Mouse (Mus musculus): ENCODE data around the gene Zic2. TPM values are rescaled to one million over a fixed set of nuclear protein-coding genes. Genes with fewer than 3 reads are reported as not detected.

Gene Zic2
- total and polyA plus RNA-seq, 2 experiments = not detected

DNA sequence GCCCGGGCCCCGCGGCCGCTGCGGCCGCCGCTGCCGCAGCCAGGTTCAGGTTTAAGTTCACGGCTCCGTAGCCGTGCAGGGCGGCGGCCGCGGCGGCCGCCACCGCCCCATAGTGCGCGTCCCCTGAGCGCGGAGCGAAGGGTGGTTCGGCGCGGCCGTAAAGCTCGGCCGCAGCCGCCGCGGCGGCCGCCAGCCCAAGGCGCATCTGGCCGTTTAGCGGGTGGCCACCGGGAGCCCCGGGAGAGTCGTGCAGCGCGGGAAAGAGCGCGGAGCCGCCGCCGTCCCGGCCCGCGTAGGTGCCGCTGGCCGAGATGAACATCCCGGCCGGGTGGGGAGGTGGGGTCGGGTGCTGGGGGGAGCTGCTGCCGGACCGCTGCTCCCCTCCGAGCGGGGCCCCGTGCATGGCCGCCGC lies 10.9 kb upstream of the Zic2 start:
- whole genome bisulfite sequencing = under 1% methylated on average over 57 of the region's 62 CpGs
- TF ChIP-seq POLR2A (IDR thresholded peaks at IDR 0.05; ENCODE audit: extremely low read depth, insufficient read depth, low read length) (no peak), CTCF (IDR thresholded peaks at IDR 0.05; ENCODE audit: low read depth, low read length) (no peak)

DNA sequence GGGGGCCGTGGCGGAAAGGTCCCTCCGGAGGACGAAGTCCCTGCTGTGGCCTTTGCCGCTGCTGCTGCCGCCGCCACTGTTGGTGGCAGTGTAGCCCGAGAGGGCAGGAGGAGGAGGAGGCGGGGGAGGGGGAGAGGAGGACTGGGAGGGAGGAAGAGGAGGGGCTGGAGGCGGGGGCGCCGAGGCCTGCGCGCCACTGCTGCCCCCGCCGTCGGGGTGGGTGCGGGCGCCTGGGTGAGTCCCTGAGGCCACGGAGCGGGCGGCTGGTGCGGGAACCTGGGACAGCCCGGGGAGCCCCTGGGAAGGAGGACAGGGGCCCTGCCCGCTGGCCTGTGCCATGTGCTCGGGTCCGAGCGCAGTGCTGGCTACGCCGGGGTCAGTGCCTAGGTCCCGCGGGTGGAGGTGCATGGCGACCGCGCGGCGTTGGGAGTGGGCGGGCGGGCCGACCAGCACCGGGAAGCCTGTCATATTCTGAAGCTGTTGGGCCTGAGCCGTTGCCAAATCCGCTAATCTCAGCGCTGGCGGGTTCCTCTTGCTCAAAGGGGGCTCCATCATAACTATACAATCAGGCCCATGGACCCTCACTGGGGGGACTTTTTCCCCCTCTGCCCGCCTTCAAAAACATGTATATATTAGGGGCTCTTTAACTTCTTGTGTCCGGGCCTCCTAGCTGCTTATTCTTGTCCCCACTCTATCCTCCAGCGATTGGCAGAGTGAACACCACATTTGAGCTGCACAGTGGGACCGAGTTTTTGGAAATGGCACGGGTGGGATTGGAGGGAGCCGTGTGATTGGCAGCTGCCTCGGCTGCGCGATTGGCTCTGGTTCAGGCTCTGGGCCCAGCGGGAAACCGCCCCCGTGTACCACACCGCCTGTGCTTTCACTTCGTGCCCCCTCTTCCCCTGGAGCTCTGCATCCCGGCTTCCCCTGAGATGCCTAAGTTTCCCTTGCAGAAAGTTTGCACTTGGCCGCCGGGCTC lies 10.2 kb upstream of the Zic2 start, which contains the start of gene Zic5:
Gene Zic5, minus strand, starts transcription at position 915 of the 979 bp plus-strand sequence.
- Histone ChIP-seq H3K9ac (ENCODE audit: low read depth, low read length) (peak within 1 kb of the TSS; percentile 25), H3K27me3 (ENCODE audit: control insufficient read depth, insufficient read depth, low read length) (peaks cover 22% of the 10 kb centered on the region), H3K27ac (replicated peaks; ENCODE audit: insufficient read depth, low read depth, low read length) (no peak within 1 kb of the TSS), H3K4me1 (ENCODE audit: control insufficient read depth, insufficient read depth, low read length) (peaks cover 5% of the 10 kb centered on the region; the same call in 1 of the 2 replicates), H3K4me3 (ENCODE audit: insufficient read depth, low read depth, low read length) (peak within 1 kb of the TSS; percentile 32; the same call in 1 of the 2 replicates), H3K36me3 (ENCODE audit: control insufficient read depth, insufficient read depth, low read length) (no peaks in the 10 kb centered on the region), H3K79me2 (ENCODE audit: control insufficient read depth, insufficient read depth, low read length) (no peaks in the 10 kb centered on the region)
- no peak for TF ChIP-seq POLR2A (IDR thresholded peaks at IDR 0.05; ENCODE audit: extremely low read depth, insufficient read depth, low read length)
- TF ChIP-seq CTCF (IDR thresholded peaks at IDR 0.05; ENCODE audit: low read depth, low read length) = no peak
- 2% methylated on average over 54 of the region's 62 CpGs for WGBS
- DNase-seq (ENCODE audit: extremely low read depth, low read depth, low spot score) = no peak

More for the DNA sequence above, 10.9 kb upstream of the Zic2 start:
- Histone ChIP-seq H3K9ac (ENCODE audit: low read depth, low read length) (peak overlapping the region; percentile 25), H3K27me3 (ENCODE audit: control insufficient read depth, insufficient read depth, low read length) (peaks cover 22% of the 10 kb centered on the region), H3K27ac (replicated peaks; ENCODE audit: insufficient read depth, low read depth, low read length) (no peak overlapping the region), H3K4me1 (ENCODE audit: control insufficient read depth, insufficient read depth, low read length) (peaks cover 5% of the 10 kb centered on the region; the same call in 1 of the 2 replicates), H3K4me3 (ENCODE audit: insufficient read depth, low read depth, low read length) (peak overlapping the region; percentile 32; the same call in 1 of the 2 replicates), H3K79me2 (ENCODE audit: control insufficient read depth, insufficient read depth, low read length) (no peaks in the 10 kb centered on the region), H3K36me3 (ENCODE audit: control insufficient read depth, insufficient read depth, low read length) (no peaks in the 10 kb centered on the region)
- DNase-seq (ENCODE audit: extremely low read depth, low read depth, low spot score) = no peak

DNA sequence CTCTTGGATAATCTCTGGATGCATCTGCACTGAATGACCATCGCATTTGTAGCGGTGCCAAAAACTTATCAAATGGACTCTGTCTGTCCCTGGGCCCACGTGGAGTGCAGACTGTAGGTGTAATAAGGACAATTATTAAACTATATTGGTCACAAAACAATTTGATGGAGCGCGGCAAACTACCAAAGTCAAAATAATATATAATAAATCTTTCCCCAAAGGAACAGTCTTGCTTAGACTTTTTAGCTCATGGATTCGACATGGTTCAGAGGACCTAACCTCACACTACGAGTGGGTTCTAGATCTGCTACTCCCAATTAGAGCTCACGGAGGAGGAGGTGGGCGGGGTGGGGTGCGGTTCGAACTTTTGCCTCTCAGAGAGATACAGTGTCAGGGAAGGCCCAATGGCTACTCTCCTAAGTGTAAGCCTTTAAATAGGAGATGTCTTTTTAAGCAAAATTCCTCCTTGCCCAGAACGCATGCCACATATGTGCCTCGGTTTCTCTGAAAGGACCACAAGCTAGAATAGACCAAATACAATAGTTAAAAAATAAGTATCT lies 9.2 kb upstream of the Zic2 start:
- 37% methylated on average over 13 of the region's 13 CpGs for WGBS
- H3K27me3 ChIP-seq (ENCODE audit: control insufficient read depth, insufficient read depth, low read length) = peaks cover 22% of the 10 kb centered on the region

DNA sequence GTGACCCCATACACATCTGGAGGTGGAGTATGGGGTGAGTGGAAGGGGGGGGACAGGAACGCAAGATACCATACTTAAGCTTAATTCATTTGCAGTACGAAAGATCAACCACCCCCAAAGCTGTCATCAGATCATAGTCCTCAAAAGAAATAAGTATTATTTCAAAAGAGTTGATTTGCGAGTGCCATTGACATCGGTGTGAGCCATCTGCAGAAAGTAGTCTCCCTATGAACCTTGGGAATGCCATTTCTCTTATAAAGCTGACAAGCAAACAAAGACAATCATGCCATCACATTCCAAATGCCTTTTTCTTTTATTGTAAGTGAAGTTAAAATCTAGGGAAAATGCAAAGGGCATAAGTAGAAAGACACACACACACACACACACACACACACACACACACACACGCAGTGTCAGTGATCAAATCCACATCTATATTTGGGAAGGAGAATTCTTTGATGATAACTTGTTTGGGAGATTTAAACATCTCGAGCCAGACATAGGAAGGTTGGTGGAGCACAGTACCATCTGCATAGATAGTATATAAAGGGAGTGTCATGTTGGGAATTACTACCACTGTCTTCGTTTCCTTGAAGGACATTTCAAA lies 8.4 kb upstream of the Zic2 start:
- no peak overlapping the region for H3K9ac ChIP-seq (ENCODE audit: low read depth, low read length)
- H3K27ac ChIP-seq (replicated peaks; ENCODE audit: insufficient read depth, low read depth, low read length) = no peak overlapping the region
- DNase-seq (ENCODE audit: extremely low read depth, low read depth, low spot score) = no peak
- H3K36me3 ChIP-seq (ENCODE audit: control insufficient read depth, insufficient read depth, low read length) = no peaks in the 10 kb centered on the region
- TF ChIP-seq POLR2A (IDR thresholded peaks at IDR 0.05; ENCODE audit: extremely low read depth, insufficient read depth, low read length) = no peak
- 61% methylated on average over 7 of the region's 7 CpGs for WGBS
- peaks cover 5% of the 10 kb centered on the region; the same call in 1 of the 2 replicates for H3K4me1 ChIP-seq (ENCODE audit: control insufficient read depth, insufficient read depth, low read length)
- H3K4me3 ChIP-seq (ENCODE audit: insufficient read depth, low read depth, low read length) = no peak overlapping the region
- peaks cover 22% of the 10 kb centered on the region for H3K27me3 ChIP-seq (ENCODE audit: control insufficient read depth, insufficient read depth, low read length)
- H3K79me2 ChIP-seq (ENCODE audit: control insufficient read depth, insufficient read depth, low read length) = no peaks in the 10 kb centered on the region

More for the DNA sequence above, 9.2 kb upstream of the Zic2 start:
- Histone ChIP-seq H3K9ac (ENCODE audit: low read depth, low read length) (no peak overlapping the region), H3K4me3 (ENCODE audit: insufficient read depth, low read depth, low read length) (no peak overlapping the region), H3K36me3 (ENCODE audit: control insufficient read depth, insufficient read depth, low read length) (no peaks in the 10 kb centered on the region), H3K4me1 (ENCODE audit: control insufficient read depth, insufficient read depth, low read length) (peaks cover 5% of the 10 kb centered on the region; the same call in 1 of the 2 replicates), H3K27ac (replicated peaks; ENCODE audit: insufficient read depth, low read depth, low read length) (no peak overlapping the region), H3K79me2 (ENCODE audit: control insufficient read depth, insufficient read depth, low read length) (no peaks in the 10 kb centered on the region)
- TF ChIP-seq CTCF (IDR thresholded peaks at IDR 0.05; ENCODE audit: low read depth, low read length) = no peak
- no peak for TF ChIP-seq POLR2A (IDR thresholded peaks at IDR 0.05; ENCODE audit: extremely low read depth, insufficient read depth, low read length)
- DNase-seq (ENCODE audit: extremely low read depth, low read depth, low spot score) = no peak

DNA sequence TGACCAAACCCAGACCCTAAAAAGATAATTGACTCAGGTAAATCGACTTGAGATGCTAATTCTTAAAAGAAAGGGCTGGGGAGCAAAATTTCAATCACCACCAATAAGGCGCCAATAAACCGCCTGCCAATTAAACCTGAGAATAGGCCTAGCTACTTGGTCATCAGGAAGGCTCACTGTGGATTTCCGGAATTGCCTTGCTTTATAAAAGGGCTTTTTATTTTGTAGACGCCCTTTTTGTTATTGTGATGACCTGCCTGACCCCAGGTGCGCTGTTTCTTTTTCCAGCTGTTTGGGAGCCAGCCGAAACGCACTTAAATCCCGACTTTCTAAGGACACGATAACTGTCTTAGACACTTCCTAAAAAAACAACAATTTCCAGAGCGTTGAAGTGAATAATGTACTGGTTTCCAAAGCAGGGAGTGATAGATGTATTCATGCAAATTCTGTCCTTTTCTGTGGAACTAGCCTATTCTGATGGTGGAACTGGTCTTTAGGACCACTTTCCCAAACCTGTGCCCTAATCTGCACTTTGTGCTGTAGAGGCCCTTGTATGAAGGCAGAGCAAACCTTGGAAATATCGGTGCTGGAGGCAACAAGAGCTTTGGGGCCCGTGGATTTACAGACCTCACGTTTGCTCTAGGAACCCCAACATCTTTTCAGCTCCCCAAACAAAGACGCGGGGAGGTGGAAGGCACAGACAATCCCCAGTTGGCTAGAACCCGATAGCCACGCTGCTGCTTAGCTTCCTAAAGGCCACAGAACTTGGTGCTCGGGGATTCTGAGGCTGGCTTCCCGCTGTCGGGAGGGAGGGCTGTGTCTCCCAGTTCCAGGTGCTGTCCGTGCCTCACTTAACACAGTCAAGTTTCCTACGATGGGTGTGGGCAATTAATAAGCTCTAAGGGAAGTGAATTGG lies 7.1 kb upstream of the Zic2 start:
- 11% methylated on average over 23 of the region's 23 CpGs for WGBS

More for the DNA sequence above, 7.1 kb upstream of the Zic2 start:
- H3K9ac ChIP-seq (ENCODE audit: low read depth, low read length) = no peak overlapping the region
- no peak overlapping the region for H3K27ac ChIP-seq (replicated peaks; ENCODE audit: insufficient read depth, low read depth, low read length)
- no peak for DNase-seq (ENCODE audit: extremely low read depth, low read depth, low spot score)
- peaks cover 5% of the 10 kb centered on the region; the same call in 1 of the 2 replicates for H3K4me1 ChIP-seq (ENCODE audit: control insufficient read depth, insufficient read depth, low read length)
- H3K4me3 ChIP-seq (ENCODE audit: insufficient read depth, low read depth, low read length) = no peak overlapping the region
- no peaks in the 10 kb centered on the region for H3K36me3 ChIP-seq (ENCODE audit: control insufficient read depth, insufficient read depth, low read length)
- TF ChIP-seq CTCF (IDR thresholded peaks at IDR 0.05; ENCODE audit: low read depth, low read length) = no peak
- TF ChIP-seq POLR2A (IDR thresholded peaks at IDR 0.05; ENCODE audit: extremely low read depth, insufficient read depth, low read length) = no peak
- no peaks in the 10 kb centered on the region for H3K79me2 ChIP-seq (ENCODE audit: control insufficient read depth, insufficient read depth, low read length)
- peaks cover 27% of the 10 kb centered on the region for H3K27me3 ChIP-seq (ENCODE audit: control insufficient read depth, insufficient read depth, low read length)
